Mouse (Mus musculus): ENCODE results near the gene Vcan. TPM values are rescaled to one million over a fixed set of nuclear protein-coding genes. Genes with fewer than 3 reads are reported as not detected.
"Not testable (repeated sequence)": the region's sequence is repeated elsewhere in the genome, so short reads cannot be mapped to it uniquely, and the experiment has no call there.

Gene Vcan
- total RNA-seq (2015; ENCODE audit: low replicate concordance) (under 0.01 and 10.1 TPM in 2 replicates), total RNA-seq (2017; ENCODE audit: low replicate concordance) (0.45 and 0.90 TPM in 2 replicates)

- ATAC-seq (replicated peaks; ENCODE audit: low FRiP score, poor library complexity, severe bottlenecking), result no peak
These were observed at the start of gene Vcan for GRCm38 (mm10) chr13:89741766-89742685. Gene Vcan, minus strand, starts transcription at chr13:89742509.

GRCm38 (mm10) chr13:89791475-89791874 is 49.2 kb upstream of the Vcan start:
- no peak for ATAC-seq (replicated peaks; ENCODE audit: low FRiP score, poor library complexity, severe bottlenecking)

- ATAC-seq (replicated peaks; ENCODE audit: low FRiP score, poor library complexity, severe bottlenecking), result no peak
These were observed 40.6 kb upstream of the Vcan start for GRCm38 (mm10) chr13:89782886-89783285.

- ATAC-seq (replicated peaks; ENCODE audit: low FRiP score, poor library complexity, severe bottlenecking), result no peak
These were observed 38.0 kb upstream of the Vcan start for GRCm38 (mm10) chr13:89780276-89780675.

GRCm38 (mm10) chr13:89779208-89779911 is 37.1 kb upstream of the Vcan start:
- ATAC-seq (replicated peaks; ENCODE audit: low FRiP score, poor library complexity, severe bottlenecking), result no peak

- ATAC-seq (replicated peaks; ENCODE audit: low FRiP score, poor library complexity, severe bottlenecking), result no peak
These were observed 35.5 kb upstream of the Vcan start for GRCm38 (mm10) chr13:89777764-89778163.

- no peak for ATAC-seq (replicated peaks; ENCODE audit: low FRiP score, poor library complexity, severe bottlenecking)
These were observed 34.8 kb upstream of the Vcan start for GRCm38 (mm10) chr13:89777146-89777545.

GRCm38 (mm10) chr13:89766551-89766950 is 24.2 kb upstream of the Vcan start:
- ATAC-seq (replicated peaks; ENCODE audit: low FRiP score, poor library complexity, severe bottlenecking), result no peak

- ATAC-seq (replicated peaks; ENCODE audit: low FRiP score, poor library complexity, severe bottlenecking), result no peak
These were observed 23.7 kb upstream of the Vcan start for GRCm38 (mm10) chr13:89765966-89766365.

- no peak for ATAC-seq (replicated peaks; ENCODE audit: low FRiP score, poor library complexity, severe bottlenecking)
These were observed 20.0 kb upstream of the Vcan start for GRCm38 (mm10) chr13:89762339-89762738.

GRCm38 (mm10) chr13:89756347-89756746 is 14.0 kb upstream of the Vcan start:
- ATAC-seq (replicated peaks; ENCODE audit: low FRiP score, poor library complexity, severe bottlenecking), result no peak

GRCm38 (mm10) chr13:89750562-89750961 is 8.3 kb upstream of the Vcan start:
- not testable (repeated sequence) for ATAC-seq (replicated peaks; ENCODE audit: low FRiP score, poor library complexity, severe bottlenecking)

GRCm38 (mm10) chr13:89743201-89743600 is 892 bp upstream of the Vcan start:
- ATAC-seq (replicated peaks; ENCODE audit: low FRiP score, poor library complexity, severe bottlenecking), result no peak

GRCm38 (mm10) chr13:89742686-89743200 is 434 bp upstream of the Vcan start:
- no peak for ATAC-seq (replicated peaks; ENCODE audit: low FRiP score, poor library complexity, severe bottlenecking)

- ATAC-seq (replicated peaks; ENCODE audit: low FRiP score, poor library complexity, severe bottlenecking), result no peak
These were observed 1.2 kb downstream of the Vcan start for GRCm38 (mm10) chr13:89741116-89741551.

- no peak for ATAC-seq (replicated peaks; ENCODE audit: low FRiP score, poor library complexity, severe bottlenecking)
These were observed 1.8 kb downstream of the Vcan start for GRCm38 (mm10) chr13:89740243-89741115.

- ATAC-seq (replicated peaks; ENCODE audit: low FRiP score, poor library complexity, severe bottlenecking), result no peak
These were observed 2.5 kb downstream of the Vcan start for GRCm38 (mm10) chr13:89739696-89740242.

GRCm38 (mm10) chr13:89738776-89739695 is 3.3 kb downstream of the Vcan start:
- ATAC-seq (replicated peaks; ENCODE audit: low FRiP score, poor library complexity, severe bottlenecking), result peak; percentile 59; the same call in 1 of the 2 replicates

All from erythroid progenitor cell, adult 5-6 weeks (primary cell).